Mouse (Mus musculus) spleen, embryonic (tissue): ENCODE data around the gene Aak1.

Source experiments
- CTCF ChIA-PET: fragments of 350-600 bp; sonication (Branson Sonifier 250); formaldehyde crosslinking; loops from one replicate; lab custom pipeline; 2022; lab: Charles Lee

Aak1 gene

DNA sequence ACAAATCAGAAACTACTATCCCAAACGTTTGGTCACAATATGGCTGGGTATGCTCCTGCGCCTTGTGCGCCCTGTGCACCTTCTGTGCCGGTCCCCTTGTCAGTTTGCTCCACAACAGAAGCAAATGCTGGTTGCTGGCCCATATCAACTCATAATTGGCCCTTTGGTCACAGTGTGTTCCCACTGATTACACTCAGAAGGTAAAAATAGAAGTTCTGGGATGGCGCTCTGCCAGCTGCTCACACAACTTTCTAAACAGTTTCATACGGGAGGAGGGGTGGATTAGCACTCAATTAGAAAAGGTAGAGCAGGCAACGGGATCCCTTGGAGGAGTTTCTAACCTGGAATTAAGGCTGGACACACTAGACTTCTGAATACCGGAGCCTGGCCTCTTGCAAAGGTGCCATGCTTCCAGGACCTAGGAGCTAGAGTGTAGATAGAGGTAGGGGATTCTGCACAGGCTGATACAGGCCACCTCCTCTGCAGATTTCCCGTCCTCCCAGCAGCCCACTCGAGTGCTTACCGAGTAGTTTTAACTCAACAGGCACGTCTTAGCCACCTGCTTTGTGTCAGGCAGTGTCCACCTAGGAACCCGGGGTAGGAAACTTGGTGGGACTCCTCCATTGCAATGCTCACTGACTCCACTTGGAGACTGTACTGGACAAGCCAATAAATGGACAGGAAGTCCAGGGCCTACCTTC is 16.4 kb upstream of the Aak1 start:
- CTCF ChIA-PET: interaction anchor here (0.8 kb wide), 1 partner anchor 280 kb away, joined by 10 read pairs; no protein-coding TSS in a partner anchor

DNA sequence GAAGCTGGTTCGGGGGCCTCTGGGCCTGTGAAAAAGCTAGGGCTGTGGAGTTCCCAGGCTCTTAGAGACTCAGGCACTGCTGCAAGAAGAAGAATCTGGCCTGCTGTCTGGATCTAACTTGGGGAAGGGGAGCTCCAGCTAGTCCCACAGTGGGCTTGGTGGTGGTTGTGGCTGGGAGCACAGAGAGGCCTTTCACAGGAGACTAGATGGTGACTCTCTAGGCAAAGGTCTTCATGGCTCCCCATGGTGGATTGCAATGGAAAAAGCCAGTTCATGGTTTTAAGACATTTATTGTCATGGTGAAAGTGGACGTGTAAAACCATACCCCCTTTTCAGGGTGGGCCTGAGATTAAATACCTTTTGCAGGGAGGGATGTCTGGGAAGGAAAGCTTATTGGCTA is 10.2 kb upstream of the Aak1 start:
- CTCF ChIA-PET: no interaction called here

DNA sequence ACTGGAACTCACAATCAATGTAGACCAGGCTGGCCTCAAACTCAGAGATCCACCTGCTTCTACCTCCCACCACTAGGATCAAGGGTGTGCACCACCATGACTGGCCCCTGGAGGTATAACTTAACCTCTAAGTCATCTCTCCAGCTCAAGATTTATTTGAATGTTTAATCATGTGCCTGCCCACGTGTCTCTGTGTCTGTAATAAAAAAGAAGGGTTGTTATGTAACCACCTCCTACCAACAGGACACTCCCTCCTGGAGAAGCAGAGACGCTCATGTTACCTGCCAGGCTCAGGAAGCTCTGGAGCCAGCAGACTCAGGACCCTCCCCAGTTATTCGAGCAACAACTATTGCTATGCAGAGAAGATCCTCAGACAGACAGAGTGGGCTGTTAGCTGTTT is 7.4 kb upstream of the Aak1 start:
- CTCF ChIA-PET: no interaction called here

DNA sequence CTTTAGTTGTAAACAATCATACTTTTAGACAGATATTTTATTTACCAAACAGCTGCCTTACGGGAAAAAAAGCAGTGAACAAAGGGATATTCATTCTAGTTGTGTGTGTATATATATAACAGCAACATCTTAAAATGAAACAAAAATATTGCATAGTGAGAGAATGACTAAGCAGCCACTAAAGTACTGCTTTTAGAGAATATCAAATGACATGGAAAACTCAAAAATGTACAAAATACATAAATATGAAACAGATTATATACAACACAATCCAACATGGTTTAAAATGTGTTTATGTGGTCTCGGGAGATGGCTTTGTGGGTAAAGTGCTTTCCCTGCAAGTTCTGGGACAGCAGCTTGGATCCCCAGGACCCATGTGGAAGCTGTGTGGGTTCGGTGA is 5.7 kb upstream of the Aak1 start:
- CTCF ChIA-PET: no interaction called here

DNA sequence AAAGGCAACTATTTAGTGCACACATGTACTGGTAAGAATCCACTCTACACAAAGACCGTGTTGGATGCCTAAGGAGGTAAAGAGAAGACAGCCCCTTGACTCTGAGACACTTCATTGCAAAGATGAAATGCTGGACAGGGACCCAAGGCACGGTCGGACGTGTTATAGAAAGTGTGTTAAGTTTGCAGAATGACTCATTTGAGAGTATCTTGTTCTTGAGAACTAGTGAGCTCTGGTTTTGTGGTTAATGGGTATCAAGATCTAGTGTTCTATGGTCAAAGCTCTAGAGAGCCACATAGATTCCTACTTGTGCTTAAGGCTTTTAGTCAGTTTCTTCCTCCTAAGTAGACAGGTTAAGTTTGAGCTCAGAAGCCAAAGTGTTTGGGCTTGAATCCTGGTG is 2.9 kb upstream of the Aak1 start:
- CTCF ChIA-PET: no interaction called here

DNA sequence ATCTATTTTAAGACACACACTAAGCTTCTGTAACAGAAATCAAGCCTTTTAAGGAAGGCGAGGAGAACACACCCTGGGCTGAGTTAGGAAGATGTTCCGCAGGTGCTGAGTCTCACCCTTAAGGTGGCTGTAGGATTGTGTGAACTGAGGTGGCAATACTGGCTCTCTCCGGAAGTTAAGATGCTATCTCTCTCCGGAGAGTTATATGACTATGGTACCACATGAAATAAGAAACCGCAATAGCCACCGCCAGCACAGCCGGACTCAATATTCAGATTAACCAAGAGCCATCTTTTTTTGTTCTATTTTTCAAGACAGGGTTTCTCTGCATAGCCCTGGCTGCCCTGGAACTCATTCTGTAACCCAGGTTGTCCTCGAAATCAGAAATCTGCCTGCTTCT is 1.5 kb upstream of the Aak1 start:
- CTCF ChIA-PET: no interaction called here

DNA sequence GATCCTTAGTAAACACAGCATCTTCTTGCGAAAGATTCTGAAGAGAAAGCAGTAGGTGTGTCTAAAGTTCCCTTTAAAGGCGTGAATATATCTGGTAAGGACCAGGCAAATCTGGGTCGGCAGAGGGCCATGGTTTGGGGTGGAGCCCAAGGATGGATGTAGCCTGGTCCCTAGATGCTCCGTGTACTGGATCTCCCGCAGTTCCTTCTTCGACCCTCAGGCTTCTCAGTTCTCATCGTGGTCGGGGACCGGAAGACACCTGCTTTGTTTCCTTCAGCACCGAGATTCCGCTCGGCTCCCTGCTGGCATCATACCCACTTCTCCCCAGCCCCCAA is 770 bp upstream of the Aak1 start:
- CTCF ChIA-PET: no interaction called here

DNA sequence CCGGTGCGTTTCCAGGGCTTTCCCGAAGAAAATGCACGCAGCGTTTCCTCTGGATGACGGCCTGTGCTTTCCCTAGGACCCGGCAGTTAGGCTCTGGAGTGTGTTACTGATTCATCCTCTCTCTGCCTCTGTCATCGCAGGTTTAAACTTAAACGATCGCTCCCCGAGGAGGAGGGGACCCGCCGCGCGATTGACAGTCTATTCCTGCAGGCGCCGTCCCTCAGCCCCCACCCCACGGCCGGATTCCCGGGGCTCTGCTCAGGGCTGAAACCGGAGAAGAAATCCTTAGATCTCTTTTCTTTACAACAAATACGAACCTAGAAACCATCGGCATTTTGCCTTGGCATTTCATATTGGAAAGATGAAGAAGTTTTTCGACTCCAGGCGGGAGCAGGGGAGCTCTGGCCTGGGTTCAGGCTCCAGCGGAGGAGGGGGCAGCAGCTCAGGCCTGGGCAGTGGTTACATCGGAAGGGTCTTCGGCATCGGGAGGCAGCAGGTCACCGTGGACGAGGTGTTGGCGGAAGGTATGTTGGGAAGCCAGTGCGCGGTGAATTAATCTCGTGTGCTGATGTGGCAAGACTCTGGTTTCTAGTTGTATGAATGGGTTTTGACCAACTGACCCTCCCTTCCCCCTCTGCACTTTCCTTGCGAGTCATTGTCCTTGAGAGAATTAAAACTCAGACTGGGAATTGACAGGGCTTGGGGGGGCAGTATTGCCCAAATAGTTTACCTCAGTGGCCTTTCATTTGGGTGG is 552 bp downstream of the Aak1 start:
- CTCF ChIA-PET: no interaction called here

DNA sequence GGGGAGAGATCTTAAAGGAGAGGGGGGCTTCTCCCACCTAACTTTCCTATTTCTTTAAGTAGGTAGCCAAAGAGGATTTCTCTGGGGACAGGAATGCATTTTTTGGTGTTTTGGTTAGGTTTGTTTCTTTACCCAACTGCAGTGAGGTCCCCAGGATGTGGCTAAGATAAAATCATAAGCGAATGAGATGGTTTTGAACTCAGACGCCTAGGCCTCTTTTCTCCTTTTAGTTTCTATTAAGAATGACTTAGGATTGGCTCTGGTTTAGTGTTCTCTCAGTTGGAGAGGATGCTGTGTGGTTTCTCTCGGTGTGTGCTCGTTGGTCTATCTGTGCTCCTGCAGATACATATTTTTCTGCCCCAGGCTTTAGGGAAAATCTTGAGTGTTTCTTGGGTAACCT is 1.3 kb downstream of the Aak1 start:
- CTCF ChIA-PET: no interaction called here

DNA sequence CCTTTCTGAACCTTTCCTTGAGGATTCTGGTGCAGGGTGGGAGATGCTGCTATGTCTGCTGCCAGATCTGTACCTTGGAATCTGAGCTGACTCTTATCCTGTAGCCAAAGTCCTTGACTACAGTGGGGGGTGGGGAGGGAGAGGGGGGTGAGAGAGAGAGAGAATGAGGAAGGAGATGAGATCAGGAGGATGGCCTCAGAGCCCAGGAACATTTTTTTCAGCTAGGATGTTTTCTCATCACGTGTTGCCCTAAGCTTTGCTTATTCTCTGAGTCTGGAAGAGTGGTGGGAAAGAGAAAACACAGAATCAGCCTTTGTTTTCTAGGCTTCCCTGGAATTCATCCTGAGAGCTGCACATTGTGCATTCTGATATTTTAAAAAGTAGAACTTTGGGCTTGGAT is 2.2 kb downstream of the Aak1 start:
- CTCF ChIA-PET: interaction anchor here (0.7 to 1.0 kb wide), 2 partner anchors 9 to 117 kb away, joined by 3 to 5 read pairs; no protein-coding TSS in a partner anchor

DNA sequence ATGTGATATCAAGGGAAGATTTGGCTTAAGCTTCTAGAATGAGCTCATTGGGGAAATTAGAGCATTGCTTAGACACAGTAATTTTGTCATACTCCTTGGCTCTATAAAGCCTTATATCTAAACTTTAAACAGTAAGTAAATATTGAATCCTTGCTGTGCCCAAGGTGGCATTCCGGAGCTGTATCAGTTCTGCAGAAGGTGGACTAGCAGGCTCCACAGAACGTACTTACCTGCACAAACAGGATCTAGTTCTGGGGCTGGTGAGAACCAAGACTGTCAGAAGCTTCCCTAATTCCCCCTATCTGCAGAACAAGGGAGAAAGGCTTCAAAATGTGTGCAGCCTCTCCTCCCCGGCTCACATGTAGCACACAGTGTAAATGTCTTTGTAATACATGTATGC is 4.6 kb downstream of the Aak1 start:
- CTCF ChIA-PET: no interaction called here

DNA sequence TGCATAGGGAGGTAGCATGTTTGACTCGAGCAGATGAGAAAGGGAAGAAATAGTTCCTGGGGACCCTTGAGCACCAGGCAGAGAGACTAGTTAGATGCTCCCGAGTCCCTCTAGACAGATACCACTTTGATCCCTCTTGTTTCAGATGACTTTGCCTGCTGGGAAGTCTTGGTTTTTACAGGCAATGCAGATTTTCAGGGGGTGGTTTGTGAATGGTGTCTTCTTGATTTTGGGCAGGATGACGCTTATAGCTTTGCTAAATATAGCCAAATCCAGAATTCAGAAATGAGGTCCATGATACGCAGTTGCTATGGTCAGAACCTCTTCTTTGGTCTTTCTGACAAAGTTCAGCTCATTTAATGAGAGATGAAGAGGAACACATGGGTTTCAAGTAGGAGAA is 5.6 kb downstream of the Aak1 start:
- CTCF ChIA-PET: no interaction called here

DNA sequence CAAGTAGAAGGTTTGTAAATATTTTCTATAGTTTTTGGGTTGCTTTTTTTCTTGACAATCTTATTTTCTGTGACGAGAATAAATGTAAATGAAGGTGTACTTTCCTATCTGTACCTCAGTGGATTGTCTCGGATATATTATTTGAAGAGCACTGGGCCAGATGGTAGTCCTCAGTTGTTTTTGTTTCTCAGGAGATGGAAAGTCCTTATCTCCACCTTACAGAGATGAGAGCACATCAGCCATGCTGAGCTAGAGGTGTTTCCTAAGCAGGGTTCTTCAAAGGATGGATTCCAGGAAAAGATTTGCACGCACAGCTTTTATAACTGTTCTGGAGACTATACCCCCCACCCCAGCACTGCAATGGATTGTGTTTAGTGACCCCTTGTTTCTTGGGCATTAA is 9.3 kb downstream of the Aak1 start:
- CTCF ChIA-PET: no interaction called here

DNA sequence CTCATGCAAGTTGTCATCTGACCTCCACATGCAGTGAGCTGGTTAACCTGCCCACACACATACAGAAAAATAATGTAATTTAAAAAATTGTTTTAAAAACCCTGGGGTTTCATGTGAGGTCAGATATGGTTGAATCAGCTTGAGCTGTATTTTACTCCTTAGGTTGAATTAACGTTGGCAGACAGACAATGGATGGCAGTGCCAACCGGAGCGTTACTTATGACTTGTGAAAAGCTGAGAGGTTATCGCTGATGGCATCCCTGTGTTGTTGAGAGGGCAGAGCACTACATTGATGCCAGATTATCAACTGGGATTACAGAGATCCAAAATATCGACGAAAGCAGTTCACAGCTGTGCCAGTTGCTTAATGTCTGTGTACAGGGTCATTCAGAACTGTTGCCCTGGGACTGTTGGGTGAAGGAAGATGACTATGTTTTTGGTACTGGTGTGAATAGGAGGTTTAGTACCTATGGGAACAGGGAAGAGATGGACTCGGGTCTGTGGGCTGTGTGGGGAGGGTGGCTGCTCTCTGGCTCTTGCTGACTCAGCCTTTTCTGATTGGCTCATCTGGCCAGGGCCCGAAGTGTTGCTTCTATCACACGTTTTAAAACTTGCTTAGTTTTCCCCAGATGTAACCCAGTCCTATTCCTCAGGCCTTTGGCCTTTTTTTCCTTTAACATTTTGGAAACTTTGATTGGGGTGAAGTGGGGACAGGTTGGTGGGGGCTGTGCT is 11.6 kb downstream of the Aak1 start:
- CTCF ChIA-PET: interaction anchor here (0.9 kb wide), 1 partner anchor 9 kb away, joined by 3 read pairs; no protein-coding TSS in a partner anchor

DNA sequence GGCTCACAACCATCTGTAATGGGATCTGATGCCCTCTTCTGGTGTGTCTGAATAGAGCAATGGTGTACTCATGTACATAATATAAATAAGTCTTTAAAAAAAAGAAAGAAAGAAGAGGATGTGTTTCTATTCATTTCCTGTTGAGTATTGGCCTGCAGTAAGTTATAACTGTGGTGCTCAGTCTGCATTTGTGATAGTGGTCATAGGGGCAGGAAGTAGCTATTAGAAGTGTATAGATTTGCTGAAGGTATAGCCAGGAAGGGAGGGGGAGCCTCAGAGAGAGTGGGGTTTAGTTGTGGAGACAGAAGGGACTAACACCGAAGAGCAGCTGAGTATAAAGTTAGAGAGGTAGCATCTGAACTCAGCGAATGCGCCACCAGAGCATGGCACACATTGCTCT is 15.0 kb downstream of the Aak1 start:
- CTCF ChIA-PET: no interaction called here

DNA sequence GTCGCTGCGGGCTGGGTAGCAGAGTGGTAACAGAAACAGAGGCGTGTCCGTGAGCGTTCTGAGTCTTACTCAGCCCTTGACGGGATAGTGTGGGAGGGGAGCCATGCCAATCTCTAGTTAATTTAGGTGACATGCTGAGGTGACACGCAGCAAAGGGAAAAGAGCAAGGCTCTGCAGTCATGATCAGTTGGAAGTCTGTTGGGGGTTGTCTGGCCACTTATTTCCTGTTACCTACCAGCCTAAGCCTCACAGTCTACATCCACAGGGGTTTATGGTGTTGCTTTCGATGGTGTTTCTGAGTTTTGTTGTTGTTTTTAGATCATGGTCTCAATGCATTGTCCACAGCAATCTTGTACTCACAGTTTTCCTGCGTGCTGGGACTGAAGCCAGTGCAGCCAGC is 21.0 kb downstream of the Aak1 start:
- CTCF ChIA-PET: interaction anchor here (0.6 to 0.7 kb wide), 4 partner anchors 28 to 139 kb away, joined by 4 to 9 read pairs (median 7); partner anchors contain the start of gene Nfu1

DNA sequence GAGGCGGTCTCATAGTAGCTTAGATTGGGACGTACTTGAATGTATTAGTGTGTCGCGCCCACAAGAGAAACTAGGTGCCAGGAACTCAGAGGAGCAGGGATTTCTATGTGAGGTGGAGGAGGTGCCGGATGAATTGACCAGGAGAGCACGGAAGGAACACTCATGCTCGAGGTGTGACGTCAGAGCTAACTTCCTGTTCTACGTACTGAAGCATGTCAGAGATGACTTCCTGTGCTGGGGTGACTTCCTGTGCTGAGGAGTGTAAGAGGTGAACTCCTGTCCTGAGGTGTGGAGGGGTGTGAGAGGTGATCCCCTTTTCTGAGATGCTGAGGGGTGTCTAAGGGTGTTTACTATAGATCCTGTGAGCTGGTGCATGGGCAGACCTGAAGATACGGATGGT is 22.5 kb downstream of the Aak1 start:
- CTCF ChIA-PET: no interaction called here

DNA sequence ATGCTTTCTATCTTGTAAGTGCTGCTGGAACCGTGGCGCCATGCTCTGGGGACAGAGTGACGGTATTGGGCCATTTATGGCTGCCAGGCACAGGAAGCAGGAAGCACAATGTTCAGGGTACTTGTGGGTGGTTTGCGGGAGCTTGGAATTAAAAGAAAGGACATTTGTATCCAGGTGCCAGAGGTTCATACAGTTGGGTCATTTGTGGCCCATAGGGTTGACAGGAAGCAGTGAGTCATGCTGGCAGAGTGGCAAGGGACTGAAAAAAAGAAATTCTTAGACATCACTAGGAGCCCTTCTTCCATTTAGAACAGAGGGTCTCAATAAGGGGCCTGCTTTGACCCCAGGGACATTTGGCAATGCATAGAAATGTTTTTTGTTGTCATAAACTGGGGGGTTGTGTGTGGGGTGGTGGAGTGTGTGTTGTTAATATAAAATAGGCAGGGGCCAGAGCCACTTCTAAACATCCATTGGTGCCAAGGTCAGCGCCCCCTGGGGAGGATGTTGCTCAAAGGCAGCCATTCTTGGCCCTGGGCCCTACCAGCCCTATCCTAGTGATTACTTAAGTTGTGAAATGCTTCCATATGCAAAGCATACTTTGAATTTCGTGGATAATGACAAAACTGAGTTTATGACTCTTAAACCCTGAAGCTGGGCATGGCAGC is 25.5 kb downstream of the Aak1 start:
- CTCF ChIA-PET: no interaction called here

DNA sequence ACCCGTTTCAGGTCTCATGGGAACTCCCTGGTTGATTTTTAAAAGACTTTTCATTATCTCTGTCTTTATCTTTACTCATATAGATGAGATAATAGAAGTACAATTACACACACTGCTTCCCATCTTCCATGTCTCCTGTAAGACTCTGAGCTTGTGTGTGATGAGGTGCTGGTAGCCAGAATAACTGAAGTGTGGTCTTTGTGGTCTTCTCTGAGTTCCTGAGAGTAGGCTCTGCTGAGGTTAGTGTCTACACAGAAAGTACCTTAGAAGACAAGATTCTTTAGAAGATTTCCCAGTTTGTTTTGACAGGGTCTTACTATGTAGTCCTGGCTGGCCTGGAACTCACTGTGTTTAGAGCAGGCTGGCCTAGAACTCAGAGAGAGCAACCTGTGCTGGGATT is 27.1 kb downstream of the Aak1 start:
- CTCF ChIA-PET: no interaction called here

DNA sequence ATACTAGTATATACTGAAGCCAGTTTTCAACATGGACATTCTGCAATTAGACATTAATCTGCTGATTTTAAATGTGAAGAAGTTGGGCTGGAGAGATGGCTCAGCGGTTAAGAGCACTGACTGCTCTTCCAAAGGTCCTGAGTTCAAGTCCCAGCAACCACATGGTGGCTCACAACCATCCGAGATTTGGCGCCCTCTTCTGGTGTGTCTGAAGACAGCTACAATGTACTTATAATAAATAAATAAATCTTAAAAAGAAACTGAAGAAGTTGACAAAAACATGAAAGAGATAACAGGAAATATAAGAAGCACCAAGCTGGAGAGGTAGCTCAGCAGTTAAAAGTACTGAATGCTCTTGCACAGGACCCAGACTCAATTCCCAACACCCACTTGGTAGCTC is 29.3 kb downstream of the Aak1 start:
- CTCF ChIA-PET: interaction anchor here (1.2 kb wide), 1 partner anchor 58 kb away, joined by 3 read pairs; no protein-coding TSS in a partner anchor

DNA sequence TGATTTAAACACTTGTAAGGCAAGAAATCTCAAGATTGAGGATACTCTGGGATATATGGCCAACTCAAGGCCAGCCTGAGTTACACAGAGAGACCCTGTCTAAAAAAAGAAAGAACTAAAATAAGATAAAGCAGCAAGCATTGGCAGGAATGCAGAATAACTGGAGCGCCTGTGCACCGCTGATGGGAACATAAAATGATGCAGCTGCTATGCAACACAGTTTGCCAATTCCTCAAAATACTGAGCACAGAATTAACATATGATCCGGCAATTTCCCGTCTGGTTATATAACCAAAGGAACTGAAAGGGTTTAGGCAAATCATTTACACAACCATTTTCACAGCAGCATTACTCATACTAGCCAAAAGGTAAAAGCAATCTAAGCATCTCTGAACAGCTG is 30.0 kb downstream of the Aak1 start:
- CTCF ChIA-PET: interaction anchor here (1.2 kb wide), 1 partner anchor 58 kb away, joined by 3 read pairs; no protein-coding TSS in a partner anchor

DNA sequence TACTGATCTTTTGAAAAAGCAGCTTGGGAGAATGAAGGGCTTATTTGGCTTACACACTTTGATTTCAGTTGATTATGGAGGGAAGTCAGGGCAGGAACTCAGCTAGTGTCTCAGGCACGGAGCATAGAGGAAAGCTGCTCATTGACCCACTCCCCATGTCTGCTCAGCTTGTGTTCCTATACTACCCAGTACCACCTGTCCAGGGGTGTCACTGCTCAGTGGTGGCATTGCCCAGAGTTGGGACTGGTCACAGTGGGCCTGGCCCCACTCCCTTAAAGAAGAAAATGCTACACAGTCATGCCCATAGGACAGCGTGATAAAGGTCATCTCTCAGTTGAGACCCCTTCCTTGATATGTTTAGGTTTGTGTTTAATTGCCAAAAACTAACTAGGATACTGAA is 34.9 kb downstream of the Aak1 start:
- CTCF ChIA-PET: no interaction called here
